Comparison of ENCODE assay signal across 22 mouse cellular contexts in the genomic region with DNA sequence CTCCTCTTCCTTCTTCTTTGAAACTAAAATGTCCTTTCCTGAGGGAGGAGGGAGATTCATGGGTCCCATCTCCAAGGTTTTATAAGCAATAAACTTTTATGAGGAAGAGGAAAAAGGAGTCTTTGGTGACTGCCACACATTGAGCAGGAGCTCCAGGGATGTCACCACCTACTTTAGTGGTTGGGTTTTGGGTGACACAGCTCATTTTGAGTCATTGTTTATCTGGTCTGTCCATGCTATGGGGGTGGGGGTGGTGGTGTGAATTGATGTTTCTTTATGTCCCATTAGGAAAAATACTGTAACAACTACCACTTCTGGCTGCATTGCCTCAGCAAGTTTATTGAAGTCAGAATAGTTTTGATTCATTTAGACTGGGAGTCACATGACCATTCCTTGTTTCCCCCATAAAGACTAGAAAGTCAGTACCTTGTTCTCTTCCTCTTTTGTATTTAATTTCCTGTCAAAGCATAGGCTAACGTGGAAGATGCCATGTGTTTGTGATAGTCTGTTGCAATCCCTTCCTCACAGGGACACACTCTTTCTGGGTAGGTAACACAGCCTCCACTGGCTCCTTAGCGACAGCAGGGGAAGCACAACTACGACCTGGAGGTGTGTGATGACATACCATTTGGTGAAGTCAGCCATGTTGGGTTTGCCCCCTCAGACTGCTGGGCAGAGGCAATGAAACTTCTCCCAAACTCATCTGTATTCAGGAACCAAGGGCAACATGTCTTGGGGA. TPM values are rescaled to one million over a fixed set of nuclear protein-coding genes. Genes with fewer than 3 reads are reported as not detected.
DNase-seq lines count a peak whose midpoint lies in the region; ATAC-seq and TF ChIP-seq lines count a peak whose summit lies in the region.
"Had no signal": no experiment of that assay in that cellular context is flagged by ENCODE, and none has a peak within 500 bp of the region (broad histone marks: within the 10 kb centered on the region; RNA-seq: fewer than 3 reads in every experiment).

No protein-coding gene starts in this region.

- ATAC-seq in hindbrain, embryonic 13.5 days (ENCODE audit: low FRiP score) = no peak
- ATAC-seq in hindbrain, embryonic 11.5 days (ENCODE audit: low FRiP score) = no peak
- no peak for ATAC-seq in megakaryocyte, adult 5-6 weeks (ENCODE audit: poor library complexity, severe bottlenecking)
- ATAC-seq: intestine, embryonic 16.5 days had no signal

- no peaks in the 10 kb centered on the region for H3K27me3 ChIP-seq in hindbrain, embryonic 13.5 days
- no peaks in the 10 kb centered on the region for H3K27me3 ChIP-seq in hindbrain, embryonic 11.5 days (ENCODE audit: control insufficient read depth, insufficient read depth, low read length)
- peaks cover 14% of the 10 kb centered on the region for H3K27me3 ChIP-seq in megakaryocyte, embryonic 14.5 days (replicated peaks)
- H3K27me3 ChIP-seq in myocyte (ENCODE audit: control insufficient read depth, insufficient read depth, insufficient read length) = no peaks in the 10 kb centered on the region
- no peaks in the 10 kb centered on the region for H3K27me3 ChIP-seq in heart, adult 2 months (ENCODE audit: control insufficient read depth, insufficient read depth, low read length)
- H3K27me3 ChIP-seq: embryonic facial prominence, embryonic 13.5 days; heart, embryonic 15.5 days; hindbrain, embryonic 15.5 days had no signal

- TF ChIP-seq POLR2A in bone marrow macrophage, adult 2 months (IDR thresholded peaks at IDR 0.05; ENCODE audit: borderline replicate concordance, low read depth, low read length) = no peak
- no peak for TF ChIP-seq POLR2A in myocyte (IDR thresholded peaks at IDR 0.05; ENCODE audit: insufficient read length, low read depth)
- no peak for TF ChIP-seq POLR2A in heart, adult 2 months (IDR thresholded peaks at IDR 0.05; ENCODE audit: insufficient read depth, low read depth, low read length)

- H3K79me2 ChIP-seq in myocyte (ENCODE audit: control insufficient read depth, insufficient read depth) = no peaks in the 10 kb centered on the region
- no peaks in the 10 kb centered on the region for H3K79me2 ChIP-seq in heart, adult 2 months (replicated peaks; ENCODE audit: control insufficient read depth, insufficient read depth, low read length)

- no peaks in the 10 kb centered on the region for H3K36me3 ChIP-seq in hindbrain, embryonic 13.5 days
- no peaks in the 10 kb centered on the region for H3K36me3 ChIP-seq in hindbrain, embryonic 11.5 days (ENCODE audit: control insufficient read depth, insufficient read depth, low read length)
- no peaks in the 10 kb centered on the region for H3K36me3 ChIP-seq in megakaryocyte, embryonic 14.5 days (replicated peaks; ENCODE audit: low read length)
- no peaks in the 10 kb centered on the region for H3K36me3 ChIP-seq in myocyte (ENCODE audit: control insufficient read depth, insufficient read depth)
- H3K36me3 ChIP-seq in heart, adult 2 months (ENCODE audit: control insufficient read depth, insufficient read depth, low read length) = no peaks in the 10 kb centered on the region
- H3K36me3 ChIP-seq: embryonic facial prominence, embryonic 13.5 days; forebrain, embryonic 12.5 days; heart, embryonic 15.5 days; hindbrain, embryonic 15.5 days had no signal

- no peak overlapping the region for H3K4me3 ChIP-seq in hindbrain, embryonic 13.5 days
- no peak overlapping the region for H3K4me3 ChIP-seq in hindbrain, embryonic 11.5 days (ENCODE audit: low read depth, low read length)
- H3K4me3 ChIP-seq in megakaryocyte, embryonic 14.5 days (replicated peaks) = peak overlapping the region; percentile 42
- no peak overlapping the region for H3K4me3 ChIP-seq in bone marrow macrophage, adult 2 months (ENCODE audit: insufficient read depth, low read length)
- no peak overlapping the region for H3K4me3 ChIP-seq in myocyte
- H3K4me3 ChIP-seq in heart, adult 2 months = no peak overlapping the region
- H3K4me3 ChIP-seq: embryonic facial prominence, embryonic 13.5 days; forebrain, embryonic 12.5 days; gastrocnemius, adult 2 months; heart, embryonic 15.5 days; hindbrain, embryonic 15.5 days had no signal

- DNase-seq in hindbrain, embryonic 11.5 days (ENCODE audit: low spot score) = no peak
- DNase-seq in ovary, postnatal 14 days (ENCODE audit: low spot score) = no peak
- no peak for DNase-seq in heart, adult 2 months
- DNase-seq: adrenal gland, adult 2 months; adrenal gland, postnatal 25 days; cerebellum, adult 8-10 months; cerebellum, postnatal 14 days; gastrocnemius, adult 2 months; gastrocnemius, postnatal 25 days; heart, adult 18-20 months; heart, postnatal 14 days had no signal

- peak overlapping the region; percentile 63; the same call in 1 of the 2 replicates for H3K27ac ChIP-seq in hindbrain, embryonic 13.5 days
- H3K27ac ChIP-seq in hindbrain, embryonic 11.5 days (ENCODE audit: low read depth, low read length) = no peak overlapping the region
- peak overlapping the region; percentile 30; the same call in 1 of the 2 replicates for H3K27ac ChIP-seq in bone marrow macrophage, adult 2 months (ENCODE audit: insufficient read depth, low read depth, low read length)
- no peak overlapping the region for H3K27ac ChIP-seq in heart, adult 2 months
- H3K27ac ChIP-seq: embryonic facial prominence, embryonic 13.5 days; forebrain, embryonic 12.5 days; gastrocnemius, adult 2 months; heart, embryonic 15.5 days; hindbrain, embryonic 15.5 days had no signal

- peaks cover 14% of the 10 kb centered on the region for H3K4me1 ChIP-seq in hindbrain, embryonic 13.5 days (replicated peaks)
- no peaks in the 10 kb centered on the region for H3K4me1 ChIP-seq in hindbrain, embryonic 11.5 days (replicated peaks; ENCODE audit: control insufficient read depth, insufficient read depth, low read length)
- peaks cover 22% of the 10 kb centered on the region for H3K4me1 ChIP-seq in megakaryocyte, embryonic 14.5 days
- peaks cover 10% of the 10 kb centered on the region for H3K4me1 ChIP-seq in bone marrow macrophage, adult 2 months (ENCODE audit: control insufficient read depth, insufficient read depth, low read length)
- H3K4me1 ChIP-seq in heart, adult 2 months (ENCODE audit: control insufficient read depth, insufficient read depth, low read length) = no peaks in the 10 kb centered on the region
- H3K4me1 ChIP-seq: forebrain, embryonic 12.5 days; hindbrain, embryonic 15.5 days had no signal

- intact Hi-C loops in heart, adult 2 months (cut with DNase I) = no loop called here

- 79% methylated on average over 3 of the region's 3 CpGs for WGBS in hindbrain, embryonic 13.5 days
- WGBS in hindbrain, embryonic 11.5 days = 72% methylated on average over 3 of the region's 3 CpGs
- 64% methylated on average over 3 of the region's 3 CpGs for WGBS in heart, adult 2 months

- TF ChIP-seq CTCF in bone marrow macrophage, adult 2 months (IDR thresholded peaks at IDR 0.05; ENCODE audit: low read depth, low read length) = no peak
- TF ChIP-seq CTCF in heart, adult 2 months (IDR thresholded peaks at IDR 0.05) = no peak

- H3K4me2 ChIP-seq in hindbrain, embryonic 13.5 days = no peak overlapping the region
- H3K4me2 ChIP-seq in hindbrain, embryonic 11.5 days (replicated peaks; ENCODE audit: low read depth, low read length) = no peak overlapping the region
- no peak overlapping the region for H3K4me2 ChIP-seq in myocyte (ENCODE audit: low read depth)
- H3K4me2 ChIP-seq: embryonic facial prominence, embryonic 13.5 days; forebrain, embryonic 12.5 days; heart, embryonic 11.5 days; heart, embryonic 15.5 days; hindbrain, embryonic 15.5 days had no signal

- no peak for TF ChIP-seq EP300 in heart, adult 2 months (IDR thresholded peaks at IDR 0.05; ENCODE audit: insufficient read depth, low read depth, low read length)

- no peak overlapping the region for H3K9ac ChIP-seq in hindbrain, embryonic 13.5 days
- no peak overlapping the region for H3K9ac ChIP-seq in hindbrain, embryonic 11.5 days (ENCODE audit: low read depth, low read length)
- H3K9ac ChIP-seq in heart, adult 2 months (ENCODE audit: low read depth, low read length) = no peak overlapping the region
- H3K9ac ChIP-seq: embryonic facial prominence, embryonic 13.5 days; forebrain, embryonic 12.5 days; heart, embryonic 15.5 days; hindbrain, embryonic 15.5 days had no signal

- no peaks in the 10 kb centered on the region for H3K9me3 ChIP-seq in hindbrain, embryonic 13.5 days
- H3K9me3 ChIP-seq in hindbrain, embryonic 11.5 days (ENCODE audit: control insufficient read depth, low read length) = no peaks in the 10 kb centered on the region
- H3K9me3 ChIP-seq in megakaryocyte, embryonic 14.5 days = no peaks in the 10 kb centered on the region
- H3K9me3 ChIP-seq: embryonic facial prominence, embryonic 13.5 days; forebrain, embryonic 12.5 days; heart, embryonic 15.5 days; hindbrain, embryonic 15.5 days had no signal

- no peak overlapping the region for H3ac ChIP-seq in myocyte (ENCODE audit: control insufficient read depth, insufficient read length)

TF ChIP-seq in myocyte, 11 proteins besides CTCF, POLR2A, EP300 and RAD21 (continues in another document):
- TF ChIP-seq TCF12 (IDR thresholded peaks at IDR 0.05; ENCODE audit: insufficient read depth, poor library complexity, severe bottlenecking) (no peak), MYOD1 (IDR thresholded peaks at IDR 0.05; ENCODE audit: control insufficient read depth in 1 of 3, insufficient read length in 2 of 3, low read depth in 2 of 3) (no peak), E2F4 (IDR thresholded peaks at IDR 0.05; ENCODE audit: insufficient read depth) (no peak)

RNA-seq across cellular contexts. Expression of gene Phgdh, which starts 17.0 kb away (rescaled TPM):
- polyA plus RNA-seq in hindbrain, embryonic 13.5 days (2015; fragmentation: Nextera tagmentation; extraction: Ambion mirVana) = 156 and 187 TPM in 2 replicates
- polyA plus RNA-seq in hindbrain, embryonic 11.5 days (2014; fragmentation: Nextera tagmentation; extraction: Ambion mirVana) = 311 and 319 TPM in 2 replicates
- polyA plus RNA-seq in megakaryocyte, embryonic 14.5 days (2012; ENCODE audit: insufficient read depth, low replicate concordance) = 70.7 and 71.0 TPM in 2 replicates
- 11.0 and 13.9 TPM in 2 replicates for total RNA-seq in megakaryocyte, adult 5-6 weeks (2015)
- 59.7 and 75.3 TPM in 2 replicates for total RNA-seq in megakaryocyte, adult 5-6 weeks (2017)
- 3.3 and 3.8 TPM in 2 replicates for polyA plus RNA-seq in bone marrow macrophage, adult 2 months (2012; ENCODE audit: insufficient read depth, insufficient read length, missing spikeins)
- 849 TPM for polyA plus RNA-seq in myocyte (2012; fragmentation: generic; extraction: Trizol)
- 1 to 10 TPM; 1.5 to 1.8 TPM for total RNA-seq in heart, adult 2 months (2021)
- 3.7 and 4.5 TPM in 2 replicates for polyA plus RNA-seq in heart, adult 2 months (2012; rRNA removed)

RNA-seq across cellular contexts. Expression of gene Zfp697, which starts 25.5 kb away (rescaled TPM):
- polyA plus RNA-seq in hindbrain, embryonic 13.5 days (2015; fragmentation: Nextera tagmentation; extraction: Ambion mirVana) = 15.9 and 16.6 TPM in 2 replicates
- 12.2 and 15.5 TPM in 2 replicates for polyA plus RNA-seq in hindbrain, embryonic 11.5 days (2014; fragmentation: Nextera tagmentation; extraction: Ambion mirVana)
- not detected in 2 replicates for polyA plus RNA-seq in megakaryocyte, embryonic 14.5 days (2012; ENCODE audit: insufficient read depth, low replicate concordance)
- 0.14 and 0.47 TPM in 2 replicates for total RNA-seq in megakaryocyte, adult 5-6 weeks (2015)
- total RNA-seq in megakaryocyte, adult 5-6 weeks (2017) = 0.53 TPM in 1 of 2 replicates, not detected in the other
- polyA plus RNA-seq in bone marrow macrophage, adult 2 months (2012; ENCODE audit: insufficient read depth, insufficient read length, missing spikeins) = 0.25 TPM in 1 of 2 replicates, not detected in the other
- polyA plus RNA-seq in myocyte (2012; fragmentation: generic; extraction: Trizol) = 5.3 TPM
- 1 to 10 TPM; 5.9 to 8.1 TPM for total RNA-seq in heart, adult 2 months (2021)
- 6.3 and 9.0 TPM in 2 replicates for polyA plus RNA-seq in heart, adult 2 months (2012; rRNA removed)

Comparison
In these comparisons a context has a peak if more than half of its experiments do, and no peak if none do; other contexts are left out.
1. H3K27ac ChIP-seq: peak in hindbrain, embryonic 13.5 days (single experiment) and bone marrow macrophage, adult 2 months (single experiment); none in hindbrain, embryonic 11.5 days (single experiment) and heart, adult 2 months (single experiment).
2. RNA of gene Phgdh, which starts 17.0 kb away (polyA plus RNA-seq): 849 TPM in myocyte (single experiment), 311 to 319 TPM in hindbrain, embryonic 11.5 days, 156 to 187 TPM in hindbrain, embryonic 13.5 days and 70.7 to 71.0 TPM in megakaryocyte, embryonic 14.5 days; 3.7 to 4.5 TPM in heart, adult 2 months and 3.3 to 3.8 TPM in bone marrow macrophage, adult 2 months; every median in the first group is over 10 times any median in the second.